Mouse (Mus musculus): ENCODE data around the gene 9530003J23Rik.
"Not testable (repeated sequence)": the region's sequence is repeated elsewhere in the genome, so short reads cannot be mapped to it uniquely, and the experiment has no call there.

Gene 9530003J23Rik

DNA sequence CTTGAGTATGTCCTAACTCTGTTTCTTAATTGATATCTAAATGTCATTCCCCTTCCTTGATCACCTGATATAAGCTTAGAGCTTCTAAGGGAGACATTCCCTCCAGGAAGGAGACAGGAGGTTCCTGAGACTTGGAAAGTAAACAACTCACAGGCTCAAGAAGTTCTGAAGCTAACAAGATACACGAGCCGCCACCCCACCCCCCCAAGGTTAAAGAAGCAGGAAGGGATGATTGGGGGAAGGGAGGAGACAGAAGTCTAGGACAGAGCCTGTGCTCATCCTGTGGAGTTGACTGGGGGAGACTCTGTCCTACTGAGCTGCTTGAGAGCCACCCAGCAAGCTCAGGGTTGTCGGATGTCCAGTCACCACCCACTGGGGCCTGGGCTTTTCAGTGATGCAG, 12.5 kb downstream of the 9530003J23Rik start:
- no peak for DNase-seq (ENCODE audit: low read depth, low spot score)

GRCm38 (mm10) chr10:117225094-117225493, 13.4 kb downstream of the 9530003J23Rik start:
- peak; percentile 39 for DNase-seq (ENCODE audit: low read depth, low spot score)

GRCm38 (mm10) chr10:117224102-117224990, 14.2 kb downstream of the 9530003J23Rik start, which contains the start of gene Yeats4:
Yeats4 (minus strand) TSS chr10:117224507.
- peak; percentile 87 for DNase-seq (ENCODE audit: low read depth, low spot score)

GRCm38 (mm10) chr10:117223758-117224101, 14.8 kb downstream of the 9530003J23Rik start:
- DNase-seq (ENCODE audit: low read depth, low spot score): no peak

- DNase-seq (ENCODE audit: low read depth, low spot score): no peak
These were observed 15.7 kb downstream of the 9530003J23Rik start for GRCm38 (mm10) chr10:117222821-117223220.

DNA sequence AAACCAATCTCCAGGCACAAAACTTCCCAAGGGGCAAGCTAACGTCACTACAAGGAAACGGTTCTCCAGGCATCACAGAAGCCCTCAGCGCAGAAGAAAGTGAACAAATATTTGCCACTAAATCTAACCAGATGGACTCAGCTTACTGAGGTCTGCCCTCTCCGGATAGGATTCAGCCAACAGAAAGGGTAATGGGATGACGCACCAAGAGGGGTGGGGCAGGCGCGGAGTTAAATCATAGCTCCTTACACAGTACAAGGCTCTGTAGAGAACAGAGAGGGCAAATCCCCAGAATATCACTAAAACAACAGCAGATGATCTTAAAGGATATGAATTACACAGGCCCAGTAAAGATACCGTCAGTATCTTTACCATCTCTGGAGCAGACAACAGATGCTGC, 20.2 kb downstream of the 9530003J23Rik start:
- no peak for DNase-seq (ENCODE audit: low read depth, low spot score)

GRCm38 (mm10) chr10:117217246-117217840, 21.2 kb downstream of the 9530003J23Rik start:
- DNase-seq (ENCODE audit: low read depth, low spot score): peak; percentile 10

- peak; percentile 68 for DNase-seq (ENCODE audit: low read depth, low spot score)
These were observed 21.7 kb downstream of the 9530003J23Rik start for GRCm38 (mm10) chr10:117216793-117217192.

DNA sequence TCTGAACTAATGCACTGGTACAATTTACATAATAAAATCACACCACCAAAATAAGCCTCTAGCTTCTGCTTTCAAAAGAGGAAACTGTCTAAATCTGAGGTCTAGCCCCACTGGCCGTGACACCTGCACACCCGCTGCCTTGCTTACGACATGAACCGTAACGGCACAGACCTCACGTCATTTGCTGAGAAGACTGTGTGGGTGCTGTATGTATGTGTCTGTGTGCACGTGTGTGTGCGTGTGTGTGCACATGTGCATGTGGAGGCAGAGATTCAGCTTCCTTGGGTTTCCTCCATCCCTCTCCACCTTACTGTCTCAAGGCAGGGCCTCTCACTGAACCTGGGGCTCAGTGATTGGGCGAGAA, 22.4 kb downstream of the 9530003J23Rik start:
- DNase-seq (ENCODE audit: low read depth, low spot score): no peak

DNA sequence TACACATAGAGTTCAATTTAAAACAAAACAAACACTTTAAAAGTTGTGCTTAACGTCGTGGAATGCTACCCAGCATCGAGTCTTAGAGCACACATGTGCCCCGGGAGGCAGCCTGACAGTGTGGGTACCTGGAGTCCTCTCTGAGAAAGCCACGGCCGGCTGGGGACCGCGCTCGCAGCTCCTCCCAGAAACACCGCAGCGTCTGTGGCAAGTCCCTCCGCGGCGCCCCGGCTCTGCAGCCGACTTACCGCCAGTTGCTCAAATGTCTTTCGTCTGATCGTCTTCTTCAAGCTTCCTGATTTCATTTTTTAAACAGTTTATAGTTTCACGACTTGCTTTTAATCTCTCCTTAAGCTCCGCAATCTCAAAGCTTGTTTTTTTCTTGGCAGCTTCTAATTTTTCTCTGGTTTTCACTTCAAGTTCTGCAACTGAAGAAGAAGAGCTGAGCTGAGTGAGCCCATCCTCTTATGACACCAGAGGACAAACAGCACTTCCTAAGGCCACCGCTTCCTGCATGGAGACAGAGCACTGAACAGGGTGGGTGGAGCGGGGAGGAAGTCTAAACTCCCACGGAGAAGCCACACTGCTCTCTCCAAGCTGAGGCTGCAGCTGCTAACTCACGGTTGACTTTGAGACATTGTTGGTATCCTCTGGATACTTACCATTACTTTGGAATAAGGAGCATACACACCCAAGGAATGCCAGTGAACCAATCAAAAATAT, 22.9 kb downstream of the 9530003J23Rik start:
- no peak for DNase-seq (ENCODE audit: low read depth, low spot score)

DNA sequence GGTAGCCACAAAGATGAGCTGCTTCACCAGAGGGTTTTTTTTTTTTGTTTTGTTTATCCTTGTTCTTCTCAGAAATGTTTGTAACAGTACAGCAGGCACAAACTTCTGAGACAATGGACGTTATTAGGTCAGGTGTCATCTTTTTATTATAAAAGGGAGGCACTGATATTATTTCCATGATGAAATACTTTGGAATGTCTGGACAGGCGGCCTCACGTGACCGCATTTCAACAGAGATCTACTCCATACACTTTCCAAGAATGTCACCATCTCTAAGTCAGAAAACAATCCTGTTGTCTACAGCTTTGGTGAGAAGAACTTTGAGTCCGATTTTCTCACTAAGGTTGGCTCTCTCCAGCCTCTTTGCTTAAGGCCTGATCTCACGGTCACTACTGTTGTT, 27.5 kb downstream of the 9530003J23Rik start:
- DNase-seq (ENCODE audit: low read depth, low spot score): peak; percentile 33

DNA sequence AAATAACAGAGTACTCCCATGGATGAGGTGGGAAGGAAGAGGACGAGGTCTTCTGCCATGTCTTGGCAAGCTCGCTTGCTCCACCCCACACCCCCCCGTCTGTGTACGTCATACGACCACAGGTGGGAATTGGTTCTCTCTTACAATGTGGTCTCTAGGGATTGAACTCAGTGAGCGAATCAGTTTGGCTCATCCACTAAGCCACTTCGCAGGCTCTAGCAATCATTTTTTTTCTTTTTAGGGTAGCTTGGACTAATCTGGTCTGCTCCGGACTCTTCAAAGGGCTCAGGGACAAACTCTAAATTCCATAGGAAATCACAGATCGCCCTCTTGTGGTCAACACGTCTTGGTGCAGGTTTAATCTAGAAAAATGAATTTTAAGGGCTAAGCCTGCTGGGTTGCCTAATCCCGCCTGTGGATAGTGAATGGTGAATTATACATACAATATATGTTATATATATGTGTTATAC, 29.0 kb downstream of the 9530003J23Rik start:
- peak; percentile 87 for DNase-seq (ENCODE audit: low read depth, low spot score)

DNA sequence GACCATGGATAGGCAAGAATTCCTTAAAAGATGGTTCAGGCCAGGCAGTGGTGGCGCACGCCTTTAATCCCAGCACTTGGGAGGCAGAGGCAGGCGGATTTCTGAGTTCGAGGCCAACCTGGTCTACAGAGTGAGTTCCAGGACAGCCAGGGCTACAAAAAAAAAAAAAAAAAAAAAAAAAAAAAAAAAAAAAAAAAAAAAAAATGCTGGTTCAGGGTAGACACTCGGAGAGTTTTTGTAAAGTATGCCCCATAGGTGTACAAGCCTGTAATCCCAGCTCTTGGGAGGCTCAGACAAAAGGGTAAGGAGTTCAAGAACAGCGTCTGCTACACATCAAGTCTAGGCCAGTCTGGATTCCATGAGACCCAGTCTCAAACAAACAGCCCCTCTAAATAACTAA, 29.7 kb downstream of the 9530003J23Rik start:
- not testable (repeated sequence) for DNase-seq (ENCODE audit: low read depth, low spot score)

- no peak for DNase-seq (ENCODE audit: low read depth, low spot score)
These were observed 30.3 kb downstream of the 9530003J23Rik start for GRCm38 (mm10) chr10:117208221-117208620.

GRCm38 (mm10) chr10:117206070-117206469, 32.4 kb downstream of the 9530003J23Rik start:
- DNase-seq (ENCODE audit: low read depth, low spot score): no peak

GRCm38 (mm10) chr10:117203558-117203981, 34.9 kb downstream of the 9530003J23Rik start:
- peak; percentile 90 for DNase-seq (ENCODE audit: low read depth, low spot score)

GRCm38 (mm10) chr10:117202981-117203557, 35.4 kb downstream of the 9530003J23Rik start:
- peak; percentile 55 for DNase-seq (ENCODE audit: low read depth, low spot score)

DNA sequence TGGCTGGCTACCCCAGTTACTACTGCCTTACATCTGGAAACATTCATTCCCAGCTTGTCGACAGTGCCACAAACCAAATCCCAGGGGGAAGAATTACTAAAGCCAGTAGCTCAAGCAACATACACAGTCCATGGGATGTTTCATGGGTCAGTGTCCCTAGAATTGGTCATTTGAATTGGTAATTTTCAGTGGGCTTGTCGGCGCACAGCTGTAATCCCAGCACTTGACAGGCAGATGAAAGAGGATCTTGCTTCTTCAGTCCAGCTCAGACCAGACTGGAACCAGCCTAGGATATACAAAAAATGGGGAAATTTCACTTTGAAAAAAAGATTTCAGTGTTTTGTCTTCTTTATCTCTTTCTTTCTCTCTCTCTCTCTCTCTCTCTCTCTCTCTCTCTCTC, 38.8 kb downstream of the 9530003J23Rik start:
- peak; percentile 16 for DNase-seq (ENCODE audit: low read depth, low spot score)

DNA sequence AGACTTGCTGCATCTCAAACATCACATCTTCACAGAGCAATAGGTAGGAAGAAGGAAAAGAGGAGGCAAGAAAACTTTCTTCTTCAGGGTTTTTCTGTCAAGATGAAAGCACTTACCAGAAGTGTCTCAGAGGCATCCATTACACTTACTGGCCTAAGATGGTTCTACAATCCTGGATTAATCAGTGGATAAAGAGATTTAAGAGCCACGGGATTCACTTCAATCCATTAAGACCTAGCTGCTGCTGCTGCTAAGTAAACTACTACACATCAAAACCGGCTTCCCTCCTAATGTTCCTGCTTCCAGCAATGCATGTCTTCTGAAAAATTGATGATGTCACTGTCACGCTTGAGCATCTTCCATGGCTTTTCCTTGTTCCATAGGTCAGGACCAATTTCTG, 41.8 kb downstream of the 9530003J23Rik start:
- no peak for DNase-seq (ENCODE audit: low read depth, low spot score)

- no peak for DNase-seq (ENCODE audit: low read depth, low spot score)
These were observed 42.8 kb downstream of the 9530003J23Rik start for GRCm38 (mm10) chr10:117195748-117196147.

DNA sequence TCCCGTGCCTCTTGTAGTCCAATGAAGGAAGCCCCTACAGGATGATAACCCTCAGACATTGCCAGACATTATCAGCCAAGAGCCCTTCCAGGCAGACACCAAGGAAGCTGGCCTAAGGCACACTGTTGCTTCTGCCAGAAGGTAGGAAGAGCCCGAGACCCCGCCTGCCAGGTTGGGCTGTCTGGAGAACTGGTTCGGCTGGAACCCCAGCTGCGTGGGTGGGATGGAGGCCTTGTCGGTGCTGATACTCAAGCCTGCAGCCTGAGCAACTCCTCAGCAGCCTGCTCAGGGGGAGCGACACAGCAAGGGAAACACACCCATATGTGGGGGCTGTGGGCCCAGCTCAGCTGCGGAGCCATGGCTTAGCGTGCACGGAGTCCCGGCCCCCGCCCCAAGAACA, 43.5 kb downstream of the 9530003J23Rik start:
- no peak for DNase-seq (ENCODE audit: low read depth, low spot score)

DNA sequence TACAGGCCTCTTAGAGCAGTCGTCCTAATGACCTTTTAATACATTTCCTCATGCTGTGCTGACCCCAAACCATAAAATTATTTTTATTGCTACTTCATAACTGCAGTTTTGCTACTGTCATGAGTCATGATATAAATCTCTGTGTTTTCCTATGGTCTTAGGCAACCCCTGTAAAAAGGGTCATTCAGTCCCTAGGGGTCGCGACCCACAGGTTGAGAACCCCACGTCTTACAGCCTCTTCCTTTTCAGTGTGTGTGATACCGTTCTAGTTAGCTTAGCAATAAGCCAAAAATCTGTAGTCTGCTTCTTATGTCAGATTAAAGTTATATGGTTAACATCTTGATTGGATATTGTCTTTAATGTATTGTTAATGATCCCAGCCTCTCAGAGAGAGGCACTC, 45.1 kb downstream of the 9530003J23Rik start:
- no peak for DNase-seq (ENCODE audit: low read depth, low spot score)
